Mouse (Mus musculus) thymus, postnatal 14 days (tissue): ENCODE results near the gene Fkbp3.

Experiments used
- DNase-seq: peaks from one replicate; pipeline ENCODE4 v3.0.0; 2021

Gene Fkbp3

GRCm38 (mm10) chr12:65022842-65023241 lies 51.0 kb downstream of the Fkbp3 start:
- no peak for DNase-seq
